Mouse (Mus musculus): ENCODE data around the gene Cadps2.

Gene Cadps2

DNA sequence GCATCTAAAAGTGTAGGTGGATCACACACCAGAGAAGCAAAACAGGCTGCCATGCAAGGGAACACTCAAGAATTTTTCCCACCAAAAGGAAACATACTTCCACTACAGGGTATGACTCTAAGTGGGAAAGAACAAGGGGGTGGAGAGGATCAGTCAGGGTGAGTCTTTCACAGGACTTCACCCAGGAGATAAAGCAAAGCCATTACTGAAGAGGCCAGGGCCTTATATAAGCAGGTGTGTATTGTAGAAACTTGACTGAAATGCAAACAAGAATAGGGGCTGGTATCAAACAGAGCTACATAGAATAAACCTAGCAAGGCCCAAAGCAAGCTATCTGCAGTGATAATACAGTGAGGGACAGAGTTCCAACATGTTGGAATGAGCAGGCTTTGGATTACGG is 271.6 kb downstream of the Cadps2 start:
- no peak for DNase-seq (ENCODE audit: low read depth, low spot score)

DNA sequence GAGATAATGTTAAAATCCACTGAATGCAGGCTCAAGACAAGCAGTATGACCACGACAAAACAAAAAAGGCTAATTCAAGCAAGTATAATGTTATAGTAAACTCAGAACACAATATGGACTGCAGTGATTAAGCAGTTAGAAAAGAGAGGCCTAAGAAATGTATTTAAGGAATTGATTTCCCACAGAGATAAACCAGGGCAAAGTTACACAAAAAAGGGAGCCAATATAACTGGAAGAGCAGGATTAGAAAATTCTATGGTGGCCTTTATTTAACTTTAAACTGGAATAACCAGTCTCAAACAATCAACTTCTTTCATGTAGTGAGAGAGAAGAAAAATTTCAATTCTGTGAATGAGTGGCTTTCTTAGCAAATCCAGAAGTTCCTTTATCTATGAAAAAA is 289.3 kb downstream of the Cadps2 start:
- DNase-seq (ENCODE audit: low read depth, low spot score): no peak

DNA sequence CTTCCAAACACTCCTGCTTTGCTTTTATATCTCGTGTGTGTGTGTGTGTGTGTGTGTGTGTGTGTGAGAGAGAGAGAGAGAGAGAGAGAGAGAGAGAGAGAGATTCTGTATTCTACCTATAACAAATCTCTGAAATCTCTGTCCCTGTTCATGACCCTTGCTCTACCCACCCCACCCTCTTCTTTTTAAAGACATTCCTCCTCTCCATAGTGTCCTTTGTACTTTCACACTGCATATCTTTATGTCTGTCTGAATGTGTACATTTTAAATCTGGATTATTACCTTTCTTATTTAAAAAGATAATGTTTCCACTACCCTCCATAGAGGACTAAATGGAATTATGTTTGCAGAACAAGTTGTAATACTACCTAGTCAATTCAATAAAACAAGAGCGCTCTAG is 315.5 kb downstream of the Cadps2 start:
- DNase-seq (ENCODE audit: low read depth, low spot score): no peak

GRCm38 (mm10) chr6:23522556-23522955 is 316.7 kb downstream of the Cadps2 start:
- DNase-seq (ENCODE audit: low read depth, low spot score): no peak

DNA sequence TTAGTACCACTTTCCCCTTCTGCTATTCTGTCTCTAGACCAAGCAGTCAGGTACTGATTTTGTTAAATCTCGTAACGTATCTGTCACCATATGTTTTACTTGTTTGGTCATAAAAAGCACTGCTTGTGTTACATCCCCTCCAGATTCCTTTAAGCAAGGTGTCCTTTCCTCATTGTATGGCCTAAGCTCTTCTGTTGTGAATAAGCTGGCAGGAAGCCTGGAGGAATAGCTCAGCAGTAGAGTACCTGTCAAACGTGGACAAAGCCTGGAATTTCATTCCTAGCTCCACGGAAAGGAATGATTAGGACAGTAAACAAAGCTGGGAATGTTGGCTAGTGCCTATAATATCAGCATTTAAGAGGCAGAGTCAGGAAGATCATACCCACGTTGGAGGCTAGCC is 340.6 kb downstream of the Cadps2 start:
- DNase-seq (ENCODE audit: low read depth, low spot score): no peak

DNA sequence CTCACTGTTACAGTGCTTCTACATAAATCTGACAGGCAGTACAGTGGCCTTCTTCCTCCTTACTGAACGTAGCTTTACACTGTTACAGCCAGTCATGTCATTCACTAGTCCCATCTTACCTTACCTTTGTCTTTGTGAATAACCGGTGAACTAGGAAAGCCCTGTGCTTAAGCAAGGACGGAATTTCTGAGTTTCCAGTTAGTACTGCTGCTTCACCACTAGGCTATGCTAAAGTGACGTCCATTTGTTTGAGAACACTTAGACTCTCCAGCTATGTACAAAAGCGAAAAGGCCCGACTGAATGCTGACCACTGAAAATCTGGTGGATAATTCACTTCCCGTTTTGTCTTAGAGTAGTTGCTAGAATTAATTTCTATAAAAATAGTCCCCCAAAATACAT is 347.4 kb downstream of the Cadps2 start:
- DNase-seq (ENCODE audit: low read depth, low spot score): peak; percentile 20

- DNase-seq (ENCODE audit: low read depth, low spot score): no peak
These were observed 348.8 kb downstream of the Cadps2 start for GRCm38 (mm10) chr6:23490431-23490830.

GRCm38 (mm10) chr6:23489046-23489445 is 350.2 kb downstream of the Cadps2 start:
- no peak for DNase-seq (ENCODE audit: low read depth, low spot score)

- no peak for DNase-seq (ENCODE audit: low read depth, low spot score)
These were observed 366.5 kb downstream of the Cadps2 start for GRCm38 (mm10) chr6:23472686-23473085.

- DNase-seq (ENCODE audit: low read depth, low spot score): no peak
These were observed 367.4 kb downstream of the Cadps2 start for GRCm38 (mm10) chr6:23471830-23472229.

GRCm38 (mm10) chr6:23467885-23468284 is 371.3 kb downstream of the Cadps2 start:
- DNase-seq (ENCODE audit: low read depth, low spot score): no peak

GRCm38 (mm10) chr6:23462600-23463280 is 376.5 kb downstream of the Cadps2 start:
- peak; percentile 44 for DNase-seq (ENCODE audit: low read depth, low spot score)

- peak; percentile 64 for DNase-seq (ENCODE audit: low read depth, low spot score)
These were observed 381.5 kb downstream of the Cadps2 start for GRCm38 (mm10) chr6:23457748-23458147.

GRCm38 (mm10) chr6:23453907-23454306 is 385.3 kb downstream of the Cadps2 start:
- DNase-seq (ENCODE audit: low read depth, low spot score): no peak

DNA sequence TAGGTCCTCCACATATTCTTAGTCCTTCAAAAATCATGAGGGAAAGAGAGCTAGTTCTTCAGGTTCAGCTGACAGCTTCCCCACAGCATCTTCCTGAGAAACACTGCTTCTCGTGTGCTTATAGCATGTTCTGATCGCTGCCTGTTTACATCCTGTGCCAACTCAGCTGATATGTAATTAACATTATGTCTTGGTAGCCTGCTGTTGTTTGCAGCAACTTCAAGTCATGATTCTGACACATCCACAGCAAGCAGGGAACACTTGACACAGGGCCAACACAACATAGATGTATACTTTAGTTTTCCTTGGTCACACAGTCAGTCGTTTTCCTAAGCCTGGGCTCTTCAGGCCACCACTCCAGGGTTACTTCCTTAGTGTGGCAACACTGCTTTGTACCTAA is 399.3 kb downstream of the Cadps2 start:
- no peak for DNase-seq (ENCODE audit: low read depth, low spot score)

GRCm38 (mm10) chr6:23410256-23411049 is 428.8 kb downstream of the Cadps2 start:
- DNase-seq (ENCODE audit: low read depth, low spot score): no peak

GRCm38 (mm10) chr6:23394131-23394530 is 445.1 kb downstream of the Cadps2 start:
- no peak for DNase-seq (ENCODE audit: low read depth, low spot score)

- DNase-seq (ENCODE audit: low read depth, low spot score): no peak
These were observed 446.5 kb downstream of the Cadps2 start for GRCm38 (mm10) chr6:23392711-23393110.

- peak; percentile 41 for DNase-seq (ENCODE audit: low read depth, low spot score)
These were observed 452.5 kb downstream of the Cadps2 start for GRCm38 (mm10) chr6:23386711-23387110.

DNA sequence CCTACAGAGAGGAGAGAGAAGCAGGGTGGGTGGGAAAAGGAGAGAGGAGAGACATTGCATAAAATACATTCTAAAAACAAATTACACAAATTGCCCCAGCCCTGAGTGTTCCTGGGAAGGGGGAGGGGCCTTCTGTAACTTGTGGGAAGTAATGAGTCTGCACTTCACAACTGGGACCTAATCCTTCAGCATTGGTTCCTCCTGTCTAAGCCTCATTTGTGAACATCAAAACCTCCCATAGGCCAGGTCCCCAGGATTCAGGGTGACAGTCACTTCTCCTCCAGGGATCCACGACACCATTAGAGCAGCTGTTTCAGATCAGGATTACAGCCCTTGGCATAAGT is 456.2 kb downstream of the Cadps2 start:
- DNase-seq (ENCODE audit: low read depth, low spot score): no peak

- no peak for DNase-seq (ENCODE audit: low read depth, low spot score)
These were observed 456.8 kb downstream of the Cadps2 start for GRCm38 (mm10) chr6:23382283-23383003.

GRCm38 (mm10) chr6:23376327-23376726 is 462.9 kb downstream of the Cadps2 start:
- DNase-seq (ENCODE audit: low read depth, low spot score): no peak

All from retina, postnatal 7 days (tissue).